Mouse (Mus musculus): Measurements from ENCODE around the gene Sdhaf1.

DNA sequence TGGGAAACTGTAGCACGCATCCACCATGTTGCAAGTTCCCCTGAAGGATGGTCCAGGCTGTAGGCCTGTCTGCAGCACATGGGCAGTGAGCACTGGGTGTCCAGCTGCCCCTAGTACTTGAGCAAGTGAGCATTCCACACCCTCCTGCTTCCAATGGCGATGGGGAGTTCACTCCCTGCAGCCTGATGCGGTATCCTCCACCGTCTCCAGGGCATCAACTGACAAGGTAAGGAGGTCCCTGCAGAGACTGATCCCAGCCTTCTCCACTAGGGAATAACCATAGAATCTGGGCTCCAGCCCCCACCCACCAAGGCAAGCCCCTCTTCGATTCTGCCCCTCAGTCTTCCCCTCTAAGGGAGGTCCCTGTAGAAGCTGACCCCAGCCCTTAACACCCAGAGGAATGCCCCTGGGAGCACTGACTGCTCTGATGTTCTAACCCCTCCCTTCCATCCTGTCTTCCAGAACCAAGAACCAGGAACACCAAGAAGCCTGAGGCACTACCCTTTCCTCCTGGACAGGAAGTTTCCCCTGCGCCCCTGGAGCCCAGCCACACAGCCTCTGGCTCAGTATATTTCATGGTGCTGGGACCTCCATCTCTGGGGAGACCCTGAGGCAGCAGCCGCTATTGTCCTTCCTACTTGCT, 34.5 kb downstream of the Sdhaf1 start:
- TF ChIP-seq POLR2A (IDR thresholded peaks at IDR 0.05; ENCODE audit: control insufficient read depth, low read depth, low read length) (no peak), CTCF (IDR thresholded peaks at IDR 0.05; ENCODE audit: control insufficient read depth, insufficient read depth, insufficient replicate concordance, low read depth, low read length) (no peak)
